Mouse (Mus musculus): ENCODE measurements around the gene Map3k14.

Gene Map3k14

DNA sequence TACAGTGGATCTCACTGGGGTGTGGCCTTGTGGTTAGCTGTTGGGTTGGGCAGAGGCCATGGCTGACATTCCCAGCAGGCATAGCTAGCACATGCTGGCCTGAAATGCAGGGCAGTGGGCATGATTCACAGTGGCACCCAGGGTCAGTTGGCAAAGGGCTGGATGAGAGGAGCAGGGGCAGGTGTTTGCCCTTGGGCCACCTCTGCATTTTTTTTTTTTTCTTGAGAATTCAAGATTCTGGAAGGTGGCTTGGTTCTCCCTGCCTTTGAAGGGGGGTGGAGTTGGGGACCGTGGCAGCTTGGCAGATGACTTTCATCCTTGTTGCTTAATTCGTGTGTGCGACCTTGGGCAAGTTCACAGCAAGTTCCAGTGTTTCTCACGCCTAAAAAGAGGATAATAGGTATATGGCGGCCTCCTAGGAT is 92.8 kb downstream of the Map3k14 start:
- DNase-seq (ENCODE audit: low spot score), result peak; percentile 7

DNA sequence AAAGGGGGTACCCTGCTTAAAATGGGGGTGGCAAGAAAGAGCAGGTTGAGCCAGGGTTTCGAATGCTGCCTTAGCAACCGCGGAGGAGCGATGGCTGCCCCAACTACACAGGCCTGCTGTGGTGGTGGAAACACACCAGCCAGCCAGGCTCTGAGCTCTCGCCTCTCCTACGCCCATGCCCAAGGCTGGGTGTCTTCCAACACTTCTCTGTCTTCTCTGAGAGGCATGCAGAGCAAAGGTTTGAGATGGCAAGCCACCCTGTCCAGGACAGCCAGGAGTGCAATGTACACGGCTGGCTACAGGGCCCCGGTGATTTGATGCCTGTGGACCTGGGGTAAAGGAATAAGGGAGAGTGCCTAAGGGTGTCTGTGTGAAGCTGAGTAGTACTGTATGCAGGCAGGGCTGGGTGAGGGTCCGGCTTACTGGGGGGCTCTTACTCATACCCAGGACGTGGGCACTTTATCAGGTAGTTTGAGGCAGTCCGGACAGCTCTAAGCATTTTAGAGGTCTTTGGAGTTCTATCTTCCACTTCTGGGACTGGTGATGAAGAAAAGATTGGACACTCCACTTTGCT is 93.4 kb downstream of the Map3k14 start:
- DNase-seq (ENCODE audit: low spot score), result peak; percentile 37

DNA sequence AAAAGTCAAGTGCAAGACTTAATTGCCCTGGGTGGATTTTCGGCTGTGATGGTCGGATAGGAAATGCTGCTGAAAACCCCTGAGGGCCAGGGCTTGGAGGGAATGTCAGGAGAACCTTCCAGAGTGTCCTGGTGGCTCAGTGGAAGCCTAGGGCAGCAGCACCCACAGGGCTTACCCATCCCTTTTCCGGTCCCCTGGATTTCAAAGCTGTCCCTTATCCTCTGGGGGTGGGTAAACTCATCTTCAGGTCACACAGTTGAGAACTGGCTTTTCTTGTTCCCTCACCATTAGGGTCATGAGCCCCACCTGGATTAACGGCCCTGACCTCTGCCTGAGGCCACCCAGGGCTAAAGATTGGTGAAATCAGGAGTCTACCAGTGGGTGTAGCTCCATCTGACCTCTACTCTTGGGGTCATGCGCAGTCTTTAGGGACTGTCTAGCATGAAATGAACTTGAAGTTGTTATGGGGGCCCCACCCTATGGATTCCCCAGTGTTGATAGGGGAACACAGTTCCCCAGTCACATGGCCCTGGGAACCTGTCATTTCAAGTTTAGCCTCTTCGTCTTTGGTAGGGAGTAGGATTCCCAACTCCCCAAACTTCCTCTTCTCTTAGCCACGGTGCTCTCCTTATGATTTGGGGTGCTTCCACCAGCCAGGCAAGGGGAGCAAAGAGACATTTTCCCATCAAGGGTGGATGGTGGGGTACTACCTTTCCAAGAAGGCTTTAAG is 94.1 kb downstream of the Map3k14 start:
- no peak for DNase-seq (ENCODE audit: low spot score)

DNA sequence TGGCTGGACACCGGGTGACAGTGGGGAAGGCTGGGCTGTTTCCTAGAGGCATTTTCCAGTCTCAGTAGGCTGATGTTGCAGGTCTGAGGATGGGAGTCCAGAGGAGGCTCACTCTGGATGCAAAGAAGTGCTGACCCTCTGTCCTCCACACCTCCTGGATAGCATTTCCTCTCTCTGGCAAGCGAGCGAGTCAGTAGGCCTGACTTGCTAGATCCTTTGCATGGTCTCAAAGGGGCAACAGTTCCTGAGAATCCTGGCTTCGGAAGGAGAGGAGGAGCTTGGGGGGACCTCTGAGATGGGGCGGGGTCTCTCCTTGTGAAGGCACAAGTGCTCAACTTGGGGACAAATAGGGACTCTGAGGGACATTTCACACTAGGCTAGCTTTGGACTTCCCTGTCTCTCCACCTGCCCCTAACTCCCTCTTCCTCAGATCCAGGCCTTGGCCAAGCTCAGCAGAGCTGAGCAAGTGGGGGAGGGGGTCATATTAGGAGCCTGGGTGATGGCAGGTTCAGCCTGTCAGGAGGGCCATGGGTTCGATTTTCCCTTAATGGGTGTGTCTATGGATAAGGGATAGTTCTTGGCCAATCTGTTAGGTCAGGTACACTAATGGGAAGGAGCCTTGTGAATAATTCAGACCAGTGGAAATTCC is 94.8 kb downstream of the Map3k14 start:
- DNase-seq (ENCODE audit: low spot score), result no peak

DNA sequence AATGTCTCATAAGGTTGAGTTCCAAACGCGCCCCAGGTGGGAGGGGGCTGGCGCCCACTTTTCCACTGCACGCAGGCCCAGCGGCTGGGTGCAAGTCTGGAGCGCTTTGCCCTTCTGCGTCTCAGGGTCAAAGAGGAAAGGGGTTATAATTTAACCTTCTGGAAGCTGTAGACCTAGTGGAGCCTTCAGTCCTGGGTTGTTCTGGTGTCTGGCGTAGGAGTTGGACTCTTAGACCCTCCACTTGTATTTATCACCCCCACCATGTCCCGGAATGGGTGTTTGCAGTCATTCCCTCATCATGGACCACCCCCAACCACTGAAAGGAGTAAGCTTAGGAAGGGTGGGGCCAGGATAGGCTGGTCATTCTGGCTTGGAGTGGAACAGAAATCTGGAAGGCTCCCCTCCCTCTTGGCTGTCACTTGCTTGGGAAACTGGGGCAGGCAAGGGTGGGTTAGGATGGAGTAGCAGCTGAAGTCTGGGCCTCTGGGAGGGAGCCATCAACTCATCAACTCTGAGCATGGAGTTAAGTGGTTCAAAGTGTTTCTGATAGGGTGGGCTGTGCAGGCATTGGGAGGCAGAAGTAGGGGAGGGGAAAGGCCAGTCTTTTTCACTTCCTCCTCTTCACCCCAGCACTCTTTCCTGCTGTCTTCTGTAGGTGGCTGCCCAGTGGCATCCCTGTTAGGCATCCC is 95.4 kb downstream of the Map3k14 start:
- peak; percentile 24 for DNase-seq (ENCODE audit: low spot score)

DNA sequence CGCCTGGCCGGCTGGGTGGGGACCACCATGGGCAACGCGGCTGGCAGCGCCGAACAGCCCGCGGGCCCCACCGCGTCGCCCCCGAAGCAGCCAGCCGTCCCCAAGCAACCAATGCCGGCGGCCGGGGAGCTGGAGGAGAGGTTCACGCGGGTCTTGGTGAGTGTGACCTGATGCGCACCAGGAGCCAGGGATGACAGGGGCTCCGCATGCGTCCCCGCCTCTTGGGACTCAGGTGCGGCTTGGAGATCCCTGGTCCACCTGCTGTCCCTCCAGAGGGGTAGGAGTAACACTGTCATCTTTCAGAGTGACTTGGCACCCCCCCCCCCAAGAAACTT is 96.0 kb downstream of the Map3k14 start:
- DNase-seq (ENCODE audit: low spot score), result no peak

DNA sequence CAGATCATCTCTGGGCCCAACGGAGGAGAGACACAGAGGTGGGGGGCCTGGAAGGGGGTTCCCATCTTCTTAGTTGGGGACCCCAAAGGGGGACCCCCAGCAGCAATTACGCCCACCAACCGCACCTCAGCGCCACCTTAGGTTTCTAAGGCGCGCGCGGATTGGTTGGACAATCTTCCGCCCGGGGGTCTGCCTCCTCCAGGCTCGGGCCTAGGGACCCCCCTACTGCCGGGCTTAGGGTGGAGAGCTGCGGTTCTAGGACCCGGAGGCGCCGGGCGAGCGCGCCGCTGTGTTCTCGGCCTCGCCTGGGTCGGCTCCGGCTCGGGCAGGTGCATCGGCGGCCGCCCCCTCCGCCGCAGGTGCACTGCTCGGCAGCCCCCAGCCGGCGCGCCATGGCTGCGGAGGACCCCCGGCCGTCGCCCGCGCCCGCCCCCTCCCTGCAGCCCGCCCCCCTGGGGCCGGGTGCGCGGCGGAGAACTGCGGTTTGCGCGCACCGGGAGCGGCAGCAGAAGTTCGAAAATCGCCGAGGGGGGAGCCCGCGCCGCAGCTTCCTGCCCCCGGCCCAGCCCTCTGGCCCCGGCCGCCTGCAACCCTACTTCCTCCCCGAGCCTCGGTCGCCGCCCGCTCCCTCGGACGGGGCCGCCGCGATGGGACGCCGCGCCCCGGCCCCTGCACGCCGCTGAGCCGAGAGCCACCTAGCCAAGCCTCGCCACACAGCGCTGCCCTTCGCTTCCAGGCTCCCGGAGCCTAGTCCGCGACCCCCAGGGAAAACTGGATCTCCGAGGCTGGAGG is 96.6 kb downstream of the Map3k14 start, which contains the start of gene Fmnl1:
Gene Fmnl1 (plus strand): TSS at position 614 of the 792 bp plus-strand sequence.
- DNase-seq (ENCODE audit: low spot score), result no peak

DNA sequence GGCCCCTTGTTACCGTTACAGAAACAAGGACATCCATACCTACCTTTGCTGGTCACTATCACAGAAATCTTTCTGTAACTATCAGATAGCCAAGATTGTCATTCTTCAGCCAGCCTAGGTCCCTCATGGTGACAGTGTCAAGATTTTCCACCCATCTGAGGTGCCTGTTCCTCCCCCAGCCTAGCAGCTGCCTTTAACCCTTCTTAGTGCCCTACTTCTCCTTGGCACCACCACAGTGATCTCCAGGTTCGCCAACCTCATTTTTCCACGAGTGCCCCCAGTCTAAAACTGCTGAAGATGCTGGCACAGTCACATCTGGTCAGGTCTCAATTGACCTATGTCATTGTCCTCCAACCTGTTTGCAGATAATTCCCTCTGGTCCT is 97.2 kb downstream of the Map3k14 start:
- DNase-seq (ENCODE audit: low spot score), result no peak
